Mouse (Mus musculus) heart, embryonic 16.5 days (tissue): ENCODE measurements around the gene Nckap5. TPM values are rescaled to one million over a fixed set of nuclear protein-coding genes. Genes with fewer than 3 reads are reported as not detected.

Experiments
- ATAC-seq: fragments of 200-750 bp; cut with Nextera tagmentation; replicated peaks from 2 replicates; pipeline ENCODE4 v1.8.0; 2017; ENCODE audit warnings: moderate number of reproducible peaks; ENCODE audit not compliant: insufficient read depth, low FRiP score; ENCODE audit errors: extremely low read depth
- H3K27ac ChIP-seq: fragments of 300-500 bp; sonication (generic); 2 replicates; pipeline ENCODE4 v1.5.1; 2014; ENCODE audit warnings: mild to moderate bottlenecking, low read length, control low read depth, moderate library complexity
- H3K27me3 ChIP-seq: fragments of 300-500 bp; sonication (generic); 2 replicates; pipeline ENCODE4 v1.6.1; 2014; ENCODE audit warnings: low read length, mixed read lengths; ENCODE audit not compliant: control insufficient read depth, insufficient read depth
- H3K36me3 ChIP-seq: fragments of 300-500 bp; sonication (generic); 2 replicates; pipeline ENCODE4 v1.6.1; 2014; ENCODE audit not compliant: control insufficient read depth, insufficient read depth
- H3K4me1 ChIP-seq: fragments of 300-500 bp; sonication (generic); 2 replicates; pipeline ENCODE4 v1.6.1; 2014; ENCODE audit warnings: low read length, mixed read lengths; ENCODE audit not compliant: control insufficient read depth, insufficient read depth
- H3K4me2 ChIP-seq: fragments of 300-500 bp; sonication (generic); 2 replicates; pipeline ENCODE4 v1.6.1; 2014; ENCODE audit warnings: low read depth, mild to moderate bottlenecking, control low read depth, low read length
- H3K4me3 ChIP-seq: fragments of 300-500 bp; sonication (generic); 2 replicates; pipeline ENCODE4 v1.5.1; 2014; ENCODE audit warnings: mild to moderate bottlenecking, control low read depth, low read length
- H3K9ac ChIP-seq: fragments of 300-500 bp; sonication (generic); 2 replicates; pipeline ENCODE4 v1.6.1; 2014; ENCODE audit warnings: low read length, control low read depth
- H3K9me3 ChIP-seq: fragments of 300-500 bp; sonication (generic); replicated peaks from 2 replicates; pipeline ENCODE4 v1.6.1; 2016; ENCODE audit warnings: low read length; ENCODE audit not compliant: control insufficient read depth
- WGBS: fragments of 180-500 bp; shearing (Covaris S2); extraction: QIAGEN DNeasy Blood & Tissue Kit; methylation state at CpG from one replicate; pipeline ENCODE4 v1.1.7; 2014; 5-methylcytosine and 5-hydroxymethylcytosine counted together
- polyA plus RNA-seq: library from polyadenylated mRNA; unstranded; fragments of >200 nt; fragmentation: Nextera tagmentation; extraction: Ambion mirVana; gene quantifications from 2 replicates; pipeline ENCODE4 v1.2.1, GENCODE M21; 2015

Nckap5 gene
- polyA plus RNA-seq, 1 experiment from 2014 or later, result 8.0 TPM

DNA sequence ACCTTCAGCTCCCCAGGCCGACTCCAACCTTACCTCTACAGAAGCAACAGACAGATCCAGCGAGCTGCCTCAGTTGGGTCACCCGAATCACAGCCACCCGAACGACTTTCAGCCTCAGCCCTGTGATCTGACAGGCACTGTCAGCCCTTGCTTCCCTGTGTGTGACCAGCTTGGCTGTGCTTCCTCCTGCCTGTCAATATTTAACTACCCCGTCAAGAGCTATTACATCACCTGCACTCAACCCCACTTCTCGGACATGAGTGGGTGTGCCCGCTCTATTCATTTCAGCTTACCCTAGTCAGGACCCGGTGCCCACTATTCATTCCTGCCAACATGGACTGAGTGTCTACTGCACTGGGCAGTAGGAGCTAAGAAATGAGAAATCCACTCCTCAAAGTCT, 226.0 kb downstream of the Nckap5 start:
- Histone ChIP-seq H3K36me3 (no peaks in the 10 kb centered on the region), H3K4me2 (no peak overlapping the region), H3K27me3 (no peaks in the 10 kb centered on the region), H3K4me3 (no peak overlapping the region), H3K27ac (no peak overlapping the region), H3K4me1 (no peaks in the 10 kb centered on the region), H3K9me3 (no peaks in the 10 kb centered on the region), H3K9ac (no peak overlapping the region)
- no peak for ATAC-seq
- 70% methylated on average over 9 of the region's 9 CpGs for WGBS

- Histone ChIP-seq H3K9me3 (no peaks in the 10 kb centered on the region), H3K4me3 (no peak overlapping the region), H3K9ac (no peak overlapping the region), H3K4me1 (no peaks in the 10 kb centered on the region), H3K36me3 (no peaks in the 10 kb centered on the region), H3K27ac (no peak overlapping the region), H3K27me3 (no peaks in the 10 kb centered on the region), H3K4me2 (no peak overlapping the region)
- ATAC-seq, result no peak
- WGBS, result 78% methylated on average over 7 of the region's 7 CpGs
These were observed 226.7 kb downstream of the Nckap5 start for GRCm38 (mm10) chr1:126603771-126604515.

GRCm38 (mm10) chr1:126600596-126600995, 230.0 kb downstream of the Nckap5 start:
- 83% methylated on average over 4 of the region's 4 CpGs for WGBS
- Histone ChIP-seq H3K4me1 (no peaks in the 10 kb centered on the region), H3K4me2 (no peak overlapping the region), H3K9ac (no peak overlapping the region), H3K4me3 (no peak overlapping the region), H3K36me3 (no peaks in the 10 kb centered on the region), H3K9me3 (no peaks in the 10 kb centered on the region), H3K27me3 (no peaks in the 10 kb centered on the region), H3K27ac (no peak overlapping the region)
- ATAC-seq, result no peak

GRCm38 (mm10) chr1:126597376-126597775, 233.2 kb downstream of the Nckap5 start:
- H3K9ac ChIP-seq, result no peak overlapping the region
- H3K27me3 ChIP-seq, result no peaks in the 10 kb centered on the region
- 26% methylated on average over 3 of the region's 3 CpGs for WGBS
- peaks cover 7% of the 10 kb centered on the region for H3K4me1 ChIP-seq
- no peak overlapping the region for H3K27ac ChIP-seq
- no peak overlapping the region for H3K4me3 ChIP-seq
- no peaks in the 10 kb centered on the region for H3K36me3 ChIP-seq
- no peaks in the 10 kb centered on the region for H3K9me3 ChIP-seq
- no peak for ATAC-seq
- no peak overlapping the region for H3K4me2 ChIP-seq

DNA sequence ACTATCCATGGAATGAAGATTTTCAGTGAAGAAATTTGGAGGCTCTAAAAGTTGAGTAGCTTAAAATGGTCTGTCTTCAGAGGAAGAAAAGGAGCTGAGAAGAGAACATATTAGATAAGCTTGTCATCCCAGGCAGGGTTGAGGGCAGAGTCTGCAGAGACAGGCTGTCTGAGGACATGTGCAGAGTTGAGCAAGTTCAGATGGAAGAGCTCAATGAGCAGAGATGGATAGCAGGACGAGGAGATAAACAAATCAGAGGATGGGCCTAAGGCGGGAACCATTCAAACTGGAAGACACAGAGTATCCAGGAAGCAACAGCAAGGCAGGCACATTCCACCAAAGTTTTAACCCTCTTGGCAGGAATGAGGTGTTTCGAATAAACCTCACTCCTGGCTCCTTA, 235.8 kb downstream of the Nckap5 start:
- WGBS, result 64% methylated on average over 3 of the region's 3 CpGs
- peaks cover 7% of the 10 kb centered on the region for H3K4me1 ChIP-seq
- ATAC-seq, result no peak

GRCm38 (mm10) chr1:126593044-126593805, 237.4 kb downstream of the Nckap5 start:
- ATAC-seq, result peak; percentile 72; the same call in 1 of the 2 replicates
- no peaks in the 10 kb centered on the region for H3K27me3 ChIP-seq
- 29% methylated on average over 7 of the region's 7 CpGs for WGBS
- no peaks in the 10 kb centered on the region for H3K9me3 ChIP-seq
- no peaks in the 10 kb centered on the region for H3K36me3 ChIP-seq
- H3K4me1 ChIP-seq, result peaks cover 7% of the 10 kb centered on the region
- peak overlapping the region; percentile 33 for H3K27ac ChIP-seq
- no peak overlapping the region for H3K9ac ChIP-seq
- no peak overlapping the region for H3K4me2 ChIP-seq
- H3K4me3 ChIP-seq, result no peak overlapping the region

More for the DNA sequence above, 235.8 kb downstream of the Nckap5 start:
- H3K27me3 ChIP-seq, result no peaks in the 10 kb centered on the region
- no peak overlapping the region for H3K4me2 ChIP-seq
- no peak overlapping the region for H3K27ac ChIP-seq
- H3K9ac ChIP-seq, result no peak overlapping the region
- H3K4me3 ChIP-seq, result no peak overlapping the region
- no peaks in the 10 kb centered on the region for H3K9me3 ChIP-seq
- H3K36me3 ChIP-seq, result no peaks in the 10 kb centered on the region

DNA sequence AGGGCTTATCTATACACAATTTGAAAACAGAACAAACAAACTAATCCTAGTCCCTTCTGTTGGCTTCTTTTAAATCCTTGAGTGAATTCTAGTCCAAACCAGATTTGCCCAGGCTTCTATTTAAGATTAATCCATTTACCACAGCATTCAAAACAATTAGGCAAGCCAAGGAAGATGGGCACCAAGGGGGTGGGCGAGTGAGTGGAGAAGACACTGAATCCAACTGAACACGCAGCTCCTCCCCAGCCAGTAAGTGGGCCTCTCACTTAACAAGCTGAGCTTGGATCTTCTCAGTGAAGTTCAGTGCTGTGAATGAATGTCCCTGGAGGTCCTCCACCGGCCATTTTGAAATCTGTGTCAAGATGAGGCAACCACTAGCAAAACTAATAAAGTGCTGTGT, 239.7 kb downstream of the Nckap5 start:
- Histone ChIP-seq H3K27ac (no peak overlapping the region), H3K4me1 (peaks cover 7% of the 10 kb centered on the region), H3K9me3 (no peaks in the 10 kb centered on the region), H3K9ac (no peak overlapping the region), H3K36me3 (no peaks in the 10 kb centered on the region), H3K4me3 (no peak overlapping the region), H3K4me2 (no peak overlapping the region), H3K27me3 (no peaks in the 10 kb centered on the region)
- 90% methylated on average over 3 of the region's 3 CpGs for WGBS
- ATAC-seq, result no peak

DNA sequence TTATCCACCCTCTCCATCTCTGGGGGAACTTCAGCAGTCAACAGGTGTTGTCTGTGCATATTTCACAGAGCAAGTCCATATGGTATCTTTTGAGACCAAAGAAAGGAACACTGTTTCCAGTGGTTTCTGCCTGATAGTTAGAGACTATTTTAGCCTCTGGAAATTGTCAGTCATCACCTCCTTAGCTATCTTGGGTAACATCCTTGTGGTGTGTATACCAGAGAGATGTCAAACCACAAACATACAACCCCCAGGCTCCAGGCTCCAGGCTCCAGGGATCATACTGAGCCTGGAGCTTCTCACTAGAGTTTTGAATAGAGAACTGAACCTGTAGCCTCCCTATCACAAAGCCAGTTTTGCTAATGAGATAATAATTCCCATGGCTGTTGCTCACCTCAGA, 252.4 kb downstream of the Nckap5 start:
- Histone ChIP-seq H3K27me3 (no peaks in the 10 kb centered on the region), H3K4me1 (peaks cover 6% of the 10 kb centered on the region; the same call in 1 of the 2 replicates), H3K4me2 (no peak overlapping the region), H3K27ac (no peak overlapping the region), H3K36me3 (no peaks in the 10 kb centered on the region), H3K4me3 (no peak overlapping the region), H3K9ac (no peak overlapping the region), H3K9me3 (no peaks in the 10 kb centered on the region)
- no peak for ATAC-seq

DNA sequence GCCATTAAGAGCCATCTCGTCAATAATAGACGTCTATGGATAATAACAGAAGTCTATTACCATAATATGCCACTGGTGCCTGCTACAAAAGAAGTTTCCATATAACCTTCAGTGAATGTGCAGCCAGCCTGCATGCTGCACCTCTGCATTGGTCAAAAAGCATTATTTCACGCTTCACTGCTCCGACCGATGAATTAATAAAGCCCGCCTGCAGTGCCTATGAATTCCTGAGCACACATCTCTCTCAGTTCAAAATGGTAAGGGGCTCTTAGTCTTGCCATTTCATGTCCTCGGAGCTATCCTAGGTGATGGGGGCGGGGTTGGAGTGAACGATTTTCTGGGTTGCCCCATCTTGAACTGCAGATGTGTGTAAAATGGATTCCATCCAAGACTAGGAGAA, 256.3 kb downstream of the Nckap5 start:
- WGBS, result 89% methylated on average over 9 of the region's 9 CpGs
- Histone ChIP-seq H3K27ac (no peak overlapping the region), H3K4me1 (peaks cover 6% of the 10 kb centered on the region; the same call in 1 of the 2 replicates), H3K9me3 (no peaks in the 10 kb centered on the region), H3K27me3 (no peaks in the 10 kb centered on the region), H3K9ac (no peak overlapping the region), H3K4me2 (no peak overlapping the region), H3K4me3 (no peak overlapping the region), H3K36me3 (no peaks in the 10 kb centered on the region)
- ATAC-seq, result no peak
